Mouse (Mus musculus) c-Kit-positive CD71-positive TER-119-negative erythroid progenitor cells, embryonic 14.5 days (primary cell): ENCODE data around the gene Rdh16f2.
"Not testable (repeated sequence)": the region's sequence is repeated elsewhere in the genome, so short reads cannot be mapped to it uniquely, and the experiment has no call there.

Experiments used
- DNase-seq: peaks from one replicate; pipeline ENCODE4 v3.0.0-alpha.2; 2013; ENCODE audit warnings: low read depth

Gene Rdh16f2

DNA sequence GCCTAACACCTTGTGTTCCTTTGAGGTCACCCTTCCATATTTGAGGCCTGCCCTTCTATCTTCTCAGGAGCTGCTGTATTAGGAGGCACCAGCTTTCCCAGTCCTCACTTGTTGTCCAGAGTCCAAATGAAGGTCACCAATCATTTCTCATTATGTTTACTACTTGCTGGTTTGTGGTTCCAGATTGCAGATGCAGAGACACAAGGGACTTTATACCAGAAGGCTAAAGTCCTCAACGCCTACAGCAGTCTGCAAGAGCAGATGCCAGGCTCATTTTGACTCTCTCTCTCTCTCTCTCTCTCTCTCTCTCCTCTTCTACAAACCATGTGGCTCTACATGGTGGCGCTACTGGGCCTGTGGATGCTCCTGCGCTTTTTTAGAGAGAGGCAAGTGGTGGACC, at the start of gene Rdh16f2:
Rdh16f2 (plus strand) TSS at position 243 of the 400 bp plus-strand sequence.
- no peak for DNase-seq

DNA sequence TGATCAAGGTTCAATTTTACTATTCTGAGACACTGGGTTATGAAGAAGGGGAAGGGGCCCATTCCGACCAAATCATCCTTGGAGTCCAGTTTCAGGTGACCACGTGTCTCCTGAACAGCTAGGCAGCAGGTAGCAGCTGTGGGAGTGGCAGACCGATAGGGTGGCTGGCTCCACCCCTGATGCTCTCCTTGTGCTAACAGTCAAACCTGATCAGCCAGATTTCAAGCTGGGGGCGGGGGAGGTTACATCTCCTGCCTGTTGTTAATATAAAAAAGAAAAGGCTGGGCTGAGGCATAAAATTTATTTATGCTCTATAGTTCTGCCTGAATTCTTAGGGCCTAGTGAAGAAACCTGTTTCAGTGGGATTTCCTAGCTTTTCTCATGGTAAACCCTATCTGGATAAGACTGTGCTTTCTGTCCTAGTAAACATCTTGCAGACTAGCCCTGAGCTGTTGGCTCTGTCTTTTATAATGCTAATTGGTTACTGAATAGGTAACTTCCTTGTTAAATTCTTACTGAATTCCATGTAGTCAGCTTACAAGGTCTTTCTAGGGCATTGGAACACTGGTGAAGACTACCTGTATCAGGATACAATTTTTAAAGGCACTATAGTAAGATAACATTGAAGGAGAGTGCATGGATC, 48.9 kb upstream of the Rdh16f2 start:
- DNase-seq: not testable (repeated sequence)

DNA sequence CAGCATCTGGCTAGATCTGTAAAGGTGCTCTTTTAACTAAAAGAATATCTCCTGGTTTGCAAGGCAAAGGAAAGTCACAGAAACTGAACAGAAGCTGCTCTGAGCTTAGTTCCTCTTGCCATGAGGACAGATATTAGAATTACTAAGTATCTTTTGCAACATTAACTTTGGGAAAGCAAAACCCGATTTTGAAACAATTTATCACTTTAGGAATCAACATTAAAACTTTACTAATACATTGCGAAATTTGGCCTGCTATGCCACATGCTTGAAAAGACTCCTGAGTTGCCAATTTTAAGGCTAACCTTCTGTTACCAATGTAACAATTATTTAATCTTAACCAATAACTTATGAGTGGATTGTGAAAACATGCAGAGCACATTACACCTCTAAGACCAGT, 44.5 kb upstream of the Rdh16f2 start:
- DNase-seq: not testable (repeated sequence)

DNA sequence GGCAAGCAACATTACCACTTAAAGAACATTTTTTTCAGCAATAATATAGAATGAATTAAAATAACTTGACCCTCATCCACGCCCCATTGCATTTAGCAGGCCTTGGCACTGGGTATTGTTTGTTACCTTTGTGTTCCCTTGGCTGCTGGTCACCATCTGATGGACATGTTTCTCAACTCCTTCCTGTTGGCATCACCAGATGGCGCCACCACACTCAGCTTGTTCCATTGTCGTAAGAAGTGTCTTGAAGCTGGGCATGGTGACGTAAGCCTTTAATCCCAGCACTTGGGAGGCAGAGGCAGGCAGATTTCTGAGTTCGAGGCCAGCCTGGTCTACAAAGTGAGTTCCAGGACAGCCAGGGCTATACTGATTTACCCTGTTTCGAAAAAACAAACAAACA, 40.9 kb upstream of the Rdh16f2 start:
- peak; percentile 1 for DNase-seq

DNA sequence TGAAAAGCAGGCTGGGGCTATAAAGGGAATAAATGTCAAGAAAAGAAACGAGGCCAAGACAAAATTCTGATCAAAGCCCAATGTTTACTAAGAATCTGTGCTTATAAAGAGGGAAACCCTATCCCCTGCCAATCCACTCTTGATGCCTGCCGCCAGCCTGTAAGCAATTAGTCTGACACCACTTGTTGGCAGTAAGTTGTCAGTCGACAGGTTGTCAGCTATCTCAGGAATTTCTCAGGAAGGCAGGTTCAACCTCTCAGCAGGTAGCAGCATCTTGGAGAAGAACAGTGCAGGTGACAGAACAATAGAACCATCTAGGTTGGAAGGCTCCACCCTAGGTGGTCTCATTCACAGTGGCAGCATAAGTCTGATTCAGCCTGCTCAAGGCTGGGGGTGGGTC, 37.2 kb upstream of the Rdh16f2 start:
- no peak for DNase-seq

DNA sequence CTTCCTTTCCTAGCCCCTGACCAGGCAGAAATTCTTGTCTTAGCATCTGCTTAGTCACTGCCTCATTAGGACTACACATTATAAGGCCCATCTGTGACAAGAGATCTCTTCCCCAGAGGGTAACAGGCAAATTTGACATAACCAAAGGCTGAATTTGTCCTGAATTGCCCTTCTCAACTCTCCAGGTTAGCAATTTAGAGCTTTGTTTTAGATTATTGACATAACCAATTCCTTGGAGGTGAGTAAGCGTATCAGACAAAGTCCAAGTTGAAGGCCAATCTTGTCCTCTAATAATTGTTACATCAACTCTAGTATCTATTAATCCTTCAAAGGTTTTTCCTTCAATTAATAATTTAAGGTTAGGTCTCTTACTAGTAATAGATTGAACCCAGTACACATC, 32.1 kb upstream of the Rdh16f2 start:
- DNase-seq: not testable (repeated sequence)

DNA sequence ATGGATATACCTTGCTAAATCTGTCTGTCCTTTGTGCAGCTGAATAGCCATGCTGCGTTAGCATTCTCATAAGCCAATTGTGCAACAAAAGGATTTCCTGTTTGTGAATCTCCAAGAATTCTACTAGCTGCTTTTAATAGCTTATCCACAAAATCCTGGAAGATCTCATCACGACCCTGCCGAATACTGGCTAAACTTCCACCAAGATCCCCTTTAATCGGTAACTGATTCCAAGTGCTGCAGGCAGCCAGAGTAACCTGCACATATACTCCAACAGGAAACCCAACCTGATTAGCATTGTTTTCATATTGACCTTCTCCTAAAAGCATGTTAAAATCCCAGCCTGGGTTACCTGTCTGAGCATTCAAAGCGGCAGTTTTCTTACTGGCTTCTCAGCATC, 31.0 kb upstream of the Rdh16f2 start:
- DNase-seq: no peak

DNA sequence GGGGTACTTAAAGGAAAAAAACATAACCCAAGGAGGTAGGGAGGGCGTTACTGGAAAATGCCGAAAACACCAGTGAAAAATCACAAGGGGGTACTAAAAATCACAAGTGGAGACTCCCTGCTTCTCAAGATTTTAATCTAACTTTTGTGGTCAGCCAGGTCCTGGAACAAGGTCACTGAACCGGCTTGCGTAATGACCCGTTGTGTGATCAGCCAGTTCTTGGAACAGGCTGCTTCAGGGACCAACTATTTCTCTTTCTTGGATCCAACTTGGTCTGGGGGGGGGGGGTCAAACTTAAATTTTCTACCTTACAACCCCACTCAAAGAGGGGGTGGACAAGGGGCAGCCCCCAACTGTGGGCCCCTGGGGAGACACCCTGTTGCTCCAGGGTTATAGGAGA, 28.5 kb upstream of the Rdh16f2 start:
- not testable (repeated sequence) for DNase-seq

DNA sequence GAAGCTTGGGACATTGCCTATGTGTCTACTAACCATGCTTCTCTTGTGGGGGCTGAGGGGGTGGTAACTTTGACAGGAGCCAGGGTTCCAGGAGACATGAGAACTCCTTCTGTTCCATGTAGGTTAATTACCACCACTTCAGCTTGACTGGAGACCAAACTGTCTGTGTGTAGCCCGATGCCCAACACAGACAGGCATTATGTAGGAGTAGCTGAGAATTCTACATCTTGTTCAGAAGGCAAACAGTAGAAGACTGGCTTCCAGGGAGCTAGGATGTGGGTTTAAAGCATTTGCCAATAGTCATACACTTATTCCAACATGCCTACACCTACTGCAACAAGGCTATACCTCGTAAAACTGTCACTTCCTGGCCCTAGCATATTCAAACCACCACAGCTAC, 27.7 kb upstream of the Rdh16f2 start:
- DNase-seq: no peak

DNA sequence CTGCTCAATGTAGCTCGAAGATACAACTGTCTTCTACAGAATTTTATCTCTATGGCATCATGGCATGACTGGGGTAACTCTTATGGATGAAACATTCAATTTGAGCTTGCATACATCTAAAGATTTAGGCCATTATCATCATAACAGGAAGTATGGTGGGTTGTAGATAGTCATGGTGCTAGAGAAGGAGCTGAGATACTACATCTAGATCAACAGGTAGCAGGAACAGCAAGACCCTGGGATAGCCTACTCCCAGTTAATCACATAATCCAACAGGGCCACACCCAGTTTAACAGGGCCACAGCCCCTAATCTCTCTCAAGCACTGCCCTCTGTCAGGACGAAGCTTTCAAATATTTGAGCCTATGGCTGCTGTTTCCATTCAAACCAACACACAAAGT, 25.5 kb upstream of the Rdh16f2 start:
- DNase-seq: no peak

DNA sequence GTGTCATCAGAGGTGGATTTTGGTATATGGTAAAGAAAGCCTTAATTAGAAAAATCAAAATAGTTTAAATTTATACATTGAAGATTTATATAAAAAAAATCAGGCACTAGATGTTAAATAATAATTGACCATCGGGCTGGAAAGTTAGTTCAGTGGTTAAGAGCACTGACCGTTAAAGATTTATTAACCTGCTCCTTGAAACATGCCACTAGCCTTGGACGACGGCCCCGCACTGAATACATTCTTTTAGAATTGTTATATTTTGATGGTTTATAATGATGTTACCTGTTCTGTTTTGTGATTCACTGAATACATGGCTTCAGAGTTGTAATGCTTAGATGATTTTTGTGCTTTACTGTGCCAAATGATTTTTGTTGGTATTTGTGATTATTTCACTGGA, 20.3 kb upstream of the Rdh16f2 start:
- not testable (repeated sequence) for DNase-seq

DNA sequence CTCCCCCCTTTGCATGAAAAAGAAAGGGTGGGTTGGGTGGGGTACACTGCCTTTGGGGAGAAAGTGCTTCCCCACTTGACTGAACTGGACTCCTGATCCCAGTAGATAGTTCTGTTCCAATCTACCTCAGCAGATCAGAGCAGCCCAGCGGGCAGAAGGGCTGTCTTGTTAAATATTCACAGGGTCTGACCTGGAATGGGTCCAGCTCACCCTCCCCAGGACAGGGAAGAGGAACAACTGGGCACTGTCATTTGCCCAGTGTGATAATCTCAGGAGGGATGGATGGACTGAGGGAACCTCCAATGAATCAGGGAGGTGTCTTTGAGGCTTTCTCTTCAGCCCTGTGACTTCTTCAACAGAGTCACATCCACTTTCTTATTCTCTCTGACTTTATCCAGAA, 18.2 kb upstream of the Rdh16f2 start:
- no peak for DNase-seq

DNA sequence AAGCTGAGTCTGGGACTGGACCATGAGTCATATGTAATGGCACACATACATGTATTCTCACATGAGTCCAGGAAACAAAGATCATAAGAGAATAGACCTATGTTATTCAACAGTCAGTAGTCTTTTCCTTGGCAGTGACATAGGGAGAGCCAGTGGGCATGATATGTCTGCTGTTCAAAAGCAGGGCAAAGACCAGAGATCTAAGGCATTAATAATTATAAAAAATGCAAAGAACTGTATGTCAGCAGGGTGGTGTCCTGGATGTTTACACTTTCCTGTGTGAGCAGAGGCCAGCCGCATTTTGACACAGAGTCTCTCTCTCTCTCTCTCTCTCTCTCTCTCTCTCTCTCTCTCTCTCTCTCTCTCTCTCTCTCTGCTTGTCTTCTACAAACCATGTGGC, 16.6 kb upstream of the Rdh16f2 start, which contains the start of gene Rdh19:
Rdh19 (plus strand) TSS at position 301 of the 400 bp plus-strand sequence.
- DNase-seq: no peak

DNA sequence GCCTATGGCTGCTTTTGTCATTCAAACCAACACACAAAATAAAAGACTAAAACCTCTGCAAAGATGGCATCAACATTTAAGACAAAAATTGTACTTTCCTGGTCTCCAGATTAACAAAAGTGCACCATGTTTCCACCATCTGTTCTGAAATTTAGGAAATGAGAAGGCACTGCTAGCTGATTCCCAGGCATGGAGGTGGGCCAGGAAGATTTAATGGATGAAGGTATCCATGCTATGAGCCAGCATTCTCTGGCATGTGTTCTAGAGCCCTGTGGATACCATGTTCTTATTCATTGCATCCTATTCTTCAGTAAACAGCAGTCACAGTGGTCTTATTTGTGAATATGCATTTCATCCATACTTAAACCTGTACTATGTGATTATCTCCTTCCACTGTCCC, 9.9 kb upstream of the Rdh16f2 start:
- DNase-seq: no peak

DNA sequence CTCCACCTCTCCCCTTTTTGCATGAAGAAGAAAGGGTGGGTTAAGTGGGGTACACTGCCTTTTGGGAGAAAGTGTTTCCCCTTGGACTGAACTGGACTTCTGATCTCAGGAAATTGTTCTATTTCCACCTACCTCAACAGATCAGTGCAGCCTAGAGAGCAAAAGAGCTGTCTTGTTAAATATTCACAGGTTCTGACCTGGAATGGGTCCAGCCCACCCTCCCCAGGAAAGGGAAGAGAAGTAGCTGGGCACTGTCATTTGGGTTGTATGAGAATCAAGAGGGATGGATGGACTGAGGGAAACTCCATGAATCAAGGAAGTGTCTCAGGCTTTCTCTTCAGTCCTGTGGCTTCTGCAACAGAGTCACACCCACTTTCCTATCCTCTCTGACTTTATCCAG, 1.3 kb upstream of the Rdh16f2 start:
- no peak for DNase-seq

DNA sequence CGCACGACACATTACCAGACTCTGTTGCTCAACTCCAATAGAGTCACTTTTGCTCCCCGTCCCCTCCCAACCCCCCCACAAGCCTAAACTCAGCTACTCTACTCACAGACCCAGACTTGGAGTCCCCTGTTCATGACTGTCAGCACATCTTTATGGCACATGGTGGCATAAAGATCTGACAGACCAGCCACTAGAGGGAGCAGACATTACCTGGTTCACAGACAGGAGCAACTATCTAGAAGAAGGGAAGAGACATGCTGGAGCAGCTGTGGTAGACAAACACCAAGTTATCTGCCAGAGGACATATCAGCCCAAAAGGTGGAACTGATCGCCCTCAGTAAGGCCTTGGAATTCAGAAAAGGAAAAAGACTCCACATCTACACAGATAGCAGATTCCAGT, 6.2 kb downstream of the Rdh16f2 start:
- DNase-seq: no peak

DNA sequence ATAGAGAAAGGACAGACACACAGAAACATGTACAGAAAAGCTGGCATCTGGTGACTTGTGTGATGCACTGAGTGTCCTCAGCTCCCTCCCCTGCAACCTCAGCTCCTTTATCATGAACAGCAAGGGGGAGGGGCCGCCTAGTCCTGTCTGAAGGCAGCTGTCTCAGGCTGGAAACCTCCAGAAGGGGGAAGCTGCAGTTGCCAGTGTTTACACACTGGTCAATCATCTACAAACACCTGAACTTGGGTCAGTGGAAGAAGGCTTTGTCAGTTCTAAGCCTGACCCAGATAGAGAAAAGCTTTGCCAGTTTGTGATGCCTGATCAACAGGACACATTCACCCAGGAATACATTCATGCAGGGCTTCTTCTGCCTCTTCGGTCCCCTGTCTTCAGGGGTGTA, 11.4 kb downstream of the Rdh16f2 start:
- no peak for DNase-seq

DNA sequence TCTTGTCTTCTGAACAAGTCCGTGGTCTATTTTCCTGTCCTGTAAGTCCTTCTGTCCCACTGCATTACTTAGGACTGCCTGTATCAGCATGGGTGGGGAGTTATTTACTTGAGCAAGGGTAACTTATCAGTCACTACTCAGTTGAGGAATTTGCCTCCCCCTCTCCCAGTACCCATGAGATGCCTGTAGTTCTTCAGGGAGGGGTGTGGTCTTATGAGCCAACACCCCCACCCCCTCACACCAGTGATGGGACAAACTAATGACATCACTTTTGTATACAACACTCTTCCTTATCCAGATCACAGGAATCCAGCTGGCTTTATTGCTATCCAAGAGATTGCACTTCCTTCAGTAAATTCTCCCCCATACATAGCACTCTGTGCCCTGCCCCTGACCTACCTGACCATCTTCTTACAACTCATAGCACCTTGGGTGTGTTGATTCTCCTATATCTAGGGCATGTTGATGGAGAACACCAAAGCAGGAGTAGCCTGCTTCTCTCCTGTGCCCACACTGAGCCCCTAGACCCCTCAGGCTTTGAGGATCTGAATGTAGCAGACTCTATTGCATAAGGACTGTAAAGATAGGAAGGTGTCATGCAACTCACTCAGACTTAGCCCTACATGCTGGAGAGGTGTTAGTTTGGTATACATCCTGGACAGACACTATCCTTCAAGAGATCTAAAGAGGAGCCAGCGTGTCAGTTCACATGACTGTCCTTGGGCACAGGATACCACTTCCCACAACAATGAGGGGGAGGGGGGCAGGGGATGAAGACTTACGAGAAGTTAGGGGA, 12.2 kb downstream of the Rdh16f2 start:
- no peak for DNase-seq

DNA sequence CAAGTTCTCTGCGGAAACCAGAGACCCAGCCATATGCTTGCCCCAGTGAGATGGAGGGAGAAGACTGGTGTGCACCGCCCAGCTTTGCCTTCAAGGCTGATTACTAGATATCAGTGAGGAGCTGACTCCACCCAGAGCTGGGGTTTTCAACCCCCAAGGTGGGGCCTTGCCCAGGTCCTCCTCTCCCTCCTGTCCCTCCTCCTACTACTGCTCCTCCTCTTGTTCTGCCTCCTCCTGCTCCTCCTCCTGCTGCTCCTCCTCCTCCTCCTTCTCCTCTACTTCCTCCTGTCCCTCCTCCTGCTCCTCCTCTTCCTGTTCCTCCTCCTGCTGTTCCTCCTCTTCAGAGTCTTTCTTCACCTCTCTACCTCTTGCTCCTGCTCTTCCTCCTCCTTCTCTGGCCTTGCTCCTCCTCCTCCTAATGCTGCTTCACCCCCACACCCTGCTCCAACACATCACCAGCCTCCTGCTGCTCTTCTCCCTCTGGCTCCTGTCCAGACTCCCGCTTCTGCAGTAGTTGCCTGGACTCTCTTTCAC, 12.9 kb downstream of the Rdh16f2 start:
- DNase-seq: peak; percentile 10

DNA sequence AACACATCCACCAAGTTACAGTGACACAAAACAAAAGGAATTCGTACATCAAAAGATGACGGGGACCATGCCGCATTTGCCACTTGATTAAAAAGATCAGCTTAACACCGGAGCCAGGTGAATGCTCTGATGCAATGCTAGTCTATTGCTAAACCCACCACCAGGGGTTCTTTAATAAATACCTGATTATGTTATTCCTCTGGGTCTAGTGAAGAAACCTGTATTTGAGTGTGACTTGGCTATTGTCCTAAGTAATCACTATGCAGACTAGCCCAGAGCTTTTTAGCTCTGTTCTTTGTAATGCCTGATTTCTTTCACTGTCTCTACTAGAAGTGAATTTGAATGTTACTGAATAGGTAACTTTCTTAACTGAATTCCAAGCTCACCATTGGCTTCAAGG, 14.8 kb downstream of the Rdh16f2 start:
- DNase-seq: no peak

DNA sequence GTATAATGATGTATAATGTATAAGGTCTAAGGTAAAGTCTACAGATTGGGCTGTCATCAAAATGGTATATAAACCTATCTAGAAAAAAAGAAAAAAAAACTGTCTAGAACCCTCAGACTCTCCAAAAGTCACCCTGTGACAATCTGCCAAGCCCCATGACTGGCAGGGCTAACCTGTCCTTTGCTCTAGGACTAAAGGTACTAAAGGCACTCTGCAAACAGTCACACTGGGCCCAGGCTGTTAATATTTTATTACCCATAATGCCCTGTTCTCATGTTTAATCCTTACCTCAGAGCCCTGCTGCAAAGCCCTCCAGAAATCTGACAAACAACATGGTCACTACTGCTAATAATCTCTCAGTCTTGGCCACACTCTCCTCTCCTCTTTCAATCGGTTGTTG, 20.3 kb downstream of the Rdh16f2 start:
- no peak for DNase-seq

DNA sequence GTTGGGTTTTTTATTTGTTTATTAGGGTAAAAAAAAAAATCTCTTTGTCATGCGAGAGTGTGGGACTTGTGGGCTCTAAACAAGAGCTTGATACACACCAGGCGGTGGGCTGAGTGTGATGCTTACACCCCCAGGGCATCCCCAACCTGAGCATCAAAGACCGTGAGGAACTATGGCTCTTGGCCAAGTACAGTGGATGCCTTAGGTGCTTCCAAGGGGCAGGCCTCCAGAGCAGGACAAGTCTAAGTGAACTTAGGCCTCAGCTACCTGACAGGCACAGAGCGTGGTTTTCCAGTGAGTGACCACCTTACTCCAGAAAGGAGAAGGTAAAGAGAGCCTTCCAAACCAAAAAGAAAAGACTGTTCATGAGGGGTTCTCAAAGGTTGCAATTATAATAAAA, 20.7 kb downstream of the Rdh16f2 start:
- DNase-seq: no peak

DNA sequence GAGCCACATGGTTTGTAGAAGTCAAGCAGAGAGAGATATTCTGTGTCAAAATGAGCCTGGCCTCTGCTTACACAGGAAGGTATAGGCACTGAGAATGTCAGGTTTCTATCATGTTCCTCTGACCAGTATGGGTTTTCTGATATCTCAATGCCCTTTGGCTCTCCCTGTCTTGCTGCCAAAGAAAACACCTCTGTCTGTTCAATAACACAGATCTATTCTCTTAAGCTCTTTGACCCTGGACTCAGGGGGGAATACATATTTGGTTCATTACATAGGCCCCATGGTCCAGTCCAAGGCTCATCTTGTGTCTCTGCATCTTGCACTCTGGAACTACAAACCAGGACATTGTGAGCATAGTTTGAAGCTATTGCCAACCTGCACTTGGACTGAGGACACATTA, 22.3 kb downstream of the Rdh16f2 start, which contains the start of gene Rdh7:
Rdh7 (minus strand) TSS at position 213 of the 400 bp plus-strand sequence.
- no peak for DNase-seq
